Mouse (Mus musculus) limb, embryonic 11.5 days (tissue): ENCODE data around the gene Olfr821. TPM values are rescaled to one million over a fixed set of nuclear protein-coding genes. Genes with fewer than 3 reads are reported as not detected.

ENCODE experiments used
- polyA plus RNA-seq: library from polyadenylated mRNA; unstranded; fragments of >200 nt; fragmentation: Nextera tagmentation; extraction: Ambion mirVana; gene quantifications from 2 replicates; pipeline ENCODE4 v1.2.1, GENCODE M21; 2014

The Olfr821 gene
- polyA plus RNA-seq, 1 experiment from 2014 or later, result not detected

Other genes starting within 250 kb of the Olfr821 start
- gene Olfr810, start 235.4 kb upstream of the Olfr821 start, polyA plus RNA-seq, result not detected in 2 replicates
- not detected in 2 replicates for gene Olfr811, start 226.0 kb upstream of the Olfr821 start, polyA plus RNA-seq
- gene Olfr812, start 184.3 kb upstream of the Olfr821 start, polyA plus RNA-seq, result not detected in 2 replicates
- gene Olfr813, start 175.0 kb upstream of the Olfr821 start, polyA plus RNA-seq, result not detected in 2 replicates
- gene Olfr814, start 150.5 kb upstream of the Olfr821 start, polyA plus RNA-seq, result not detected in 2 replicates
- not detected in 2 replicates for gene Olfr815, start 124.5 kb upstream of the Olfr821 start, polyA plus RNA-seq
- not detected in 2 replicates for gene Olfr816, start 114.8 kb upstream of the Olfr821 start, polyA plus RNA-seq
- not detected in 2 replicates for gene Olfr818, start 81.2 kb upstream of the Olfr821 start, polyA plus RNA-seq
- gene Olfr819, start 63.1 kb upstream of the Olfr821 start, polyA plus RNA-seq, result not detected in 2 replicates
- gene Olfr247, start 54.2 kb upstream of the Olfr821 start, polyA plus RNA-seq, result not detected in 2 replicates
- not detected in 2 replicates for gene Gm10310, start 45.3 kb upstream of the Olfr821 start, polyA plus RNA-seq
- not detected in 2 replicates for gene Olfr820, start 17.7 kb upstream of the Olfr821 start, polyA plus RNA-seq
- gene Olfr822, start 40.9 kb downstream of the Olfr821 start, polyA plus RNA-seq, result not detected in 2 replicates
- not detected in 2 replicates for gene Olfr823, start 85.0 kb downstream of the Olfr821 start, polyA plus RNA-seq
- not detected in 2 replicates for gene Olfr824, start 99.7 kb downstream of the Olfr821 start, polyA plus RNA-seq
- gene Olfr825, start 136.4 kb downstream of the Olfr821 start, polyA plus RNA-seq, result not detected in 2 replicates
- not detected in 2 replicates for gene Olfr826, start 153.8 kb downstream of the Olfr821 start, polyA plus RNA-seq
- not detected in 2 replicates for gene Olfr827, start 184.1 kb downstream of the Olfr821 start, polyA plus RNA-seq
- not detected in 2 replicates for gene Neurod4, start 249.9 kb downstream of the Olfr821 start, polyA plus RNA-seq